Mouse (Mus musculus): ENCODE measurements around the gene T2.

DNA sequence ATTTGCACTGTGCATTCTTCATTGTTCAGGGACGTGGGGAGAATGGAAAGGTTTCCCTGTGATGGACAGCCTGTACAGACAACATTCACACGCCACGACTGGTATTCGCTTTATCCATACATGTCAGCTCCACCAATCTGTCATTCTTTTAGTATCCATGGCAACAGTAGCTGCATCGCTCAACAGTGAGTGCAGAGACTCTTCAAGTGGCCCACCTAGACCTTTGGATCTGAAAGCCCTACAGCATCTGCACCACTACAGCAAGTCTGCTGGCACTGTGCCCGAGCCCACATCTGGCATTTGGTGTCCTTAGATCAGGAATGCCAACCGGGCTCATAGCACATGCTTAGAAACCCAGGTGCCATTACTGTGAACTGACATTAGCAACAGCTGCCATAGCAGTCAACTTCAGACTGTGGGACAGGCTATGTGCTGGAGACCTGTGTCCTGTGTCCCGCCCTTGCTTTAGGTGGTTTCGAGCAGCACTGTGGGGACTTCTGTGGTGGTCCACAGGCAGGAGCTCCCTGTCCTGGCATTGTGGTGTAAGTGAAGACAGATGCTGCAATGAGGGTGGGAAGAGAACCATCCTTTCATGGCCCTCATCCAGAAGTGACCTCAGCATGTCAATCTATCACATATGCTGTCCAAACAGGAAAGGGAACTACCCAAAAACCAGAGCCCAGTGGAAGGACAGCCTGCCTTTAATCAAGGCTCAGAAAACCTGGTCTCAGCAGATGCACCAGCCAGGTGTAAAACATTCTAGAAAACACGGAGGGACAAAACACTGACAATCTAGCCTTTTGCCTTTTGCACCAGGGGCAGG lies 5.7 kb downstream of the T2 start:
- TF ChIP-seq CTCF (IDR thresholded peaks at IDR 0.05; ENCODE audit: extremely low read depth, insufficient read depth, insufficient read length, insufficient replicate concordance) (no peak), POLR2A (IDR thresholded peaks at IDR 0.05; ENCODE audit: low read depth, low read length) (no peak)
